Mouse (Mus musculus) lung, postnatal 4 days (tissue): ENCODE data around the gene Ccdc6.

ENCODE experiments used
- DNase-seq, 2 experiments: peaks; one replicate each; pipeline ENCODE4 v3.0.0; 2021

Gene Ccdc6

DNA sequence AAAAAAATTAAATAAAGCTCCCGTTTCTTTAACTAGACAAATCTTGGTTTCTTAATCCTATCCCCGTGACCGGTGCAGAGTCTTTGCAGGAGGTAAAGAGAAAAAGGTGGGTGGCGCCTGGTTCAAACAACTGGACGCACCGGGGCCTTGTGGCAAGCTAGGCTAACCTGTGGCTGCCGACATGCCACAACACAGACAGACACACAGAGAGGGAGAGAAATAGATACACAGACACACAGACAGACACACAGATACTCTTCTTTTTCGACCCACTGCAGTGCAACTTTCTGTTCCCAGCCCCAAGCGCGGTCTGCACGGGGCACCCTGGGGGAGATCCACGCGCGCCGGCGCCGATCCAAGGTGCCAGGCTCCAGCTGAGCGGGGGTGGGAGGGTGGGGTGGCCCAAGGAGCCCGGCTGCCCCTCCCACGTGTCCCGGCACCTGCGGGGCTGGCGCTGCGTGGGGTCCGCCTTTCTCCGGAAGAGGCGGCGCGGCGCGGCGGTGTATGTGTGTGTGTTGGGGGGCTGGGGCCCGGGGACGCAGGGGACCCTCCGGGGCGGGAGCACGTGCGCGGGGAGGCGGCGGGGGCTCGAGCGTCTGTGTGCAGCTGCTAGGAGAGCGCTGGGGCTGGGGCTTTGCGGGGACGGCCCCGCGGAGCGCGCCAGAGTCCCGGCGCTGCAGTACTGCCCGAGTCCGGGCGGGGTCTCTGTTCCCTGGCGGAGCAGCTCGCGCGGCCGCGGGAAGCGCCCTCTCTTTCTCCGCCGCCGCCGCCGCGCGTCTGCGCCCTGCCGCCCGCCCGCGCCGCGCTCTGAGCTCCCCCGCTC is at the start of gene Ccdc6:
Gene Ccdc6, plus strand, starts transcription at position 756 of the 823 bp plus-strand sequence.
- peak; percentile 91 to 92 for DNase-seq

GRCm38 (mm10) chr10:70049771-70050170 is 47.1 kb upstream of the Ccdc6 start:
- DNase-seq = no peak

GRCm38 (mm10) chr10:70055291-70055690 is 41.6 kb upstream of the Ccdc6 start:
- no peak for DNase-seq

- DNase-seq = peak; percentile 60 to 74
Measured at GRCm38 (mm10) chr10:70057064-70057463, 39.9 kb upstream of the Ccdc6 start.

- DNase-seq = peak; percentile 24 to 39
Measured at GRCm38 (mm10) chr10:70060021-70060688, 36.8 kb upstream of the Ccdc6 start.

DNA sequence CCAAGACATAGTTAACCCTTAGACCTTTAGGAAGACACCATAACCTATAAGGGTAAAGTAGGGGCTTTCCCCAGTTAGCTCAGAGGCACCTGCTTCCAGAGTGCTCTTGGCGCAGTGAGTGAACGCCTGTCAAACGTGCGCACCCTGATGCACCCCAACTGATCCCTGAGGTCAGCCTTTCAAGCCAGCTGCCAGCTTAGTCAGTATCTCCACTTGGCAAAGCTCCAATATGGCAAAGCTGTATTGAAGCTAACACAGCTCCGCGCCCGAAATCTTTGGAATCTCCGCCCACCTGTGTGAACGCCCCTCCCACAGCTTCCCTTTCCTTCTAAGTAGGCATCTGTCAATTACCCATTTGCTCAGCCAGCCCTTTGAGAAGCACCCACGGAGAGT is 36.2 kb upstream of the Ccdc6 start:
- DNase-seq = no peak

DNA sequence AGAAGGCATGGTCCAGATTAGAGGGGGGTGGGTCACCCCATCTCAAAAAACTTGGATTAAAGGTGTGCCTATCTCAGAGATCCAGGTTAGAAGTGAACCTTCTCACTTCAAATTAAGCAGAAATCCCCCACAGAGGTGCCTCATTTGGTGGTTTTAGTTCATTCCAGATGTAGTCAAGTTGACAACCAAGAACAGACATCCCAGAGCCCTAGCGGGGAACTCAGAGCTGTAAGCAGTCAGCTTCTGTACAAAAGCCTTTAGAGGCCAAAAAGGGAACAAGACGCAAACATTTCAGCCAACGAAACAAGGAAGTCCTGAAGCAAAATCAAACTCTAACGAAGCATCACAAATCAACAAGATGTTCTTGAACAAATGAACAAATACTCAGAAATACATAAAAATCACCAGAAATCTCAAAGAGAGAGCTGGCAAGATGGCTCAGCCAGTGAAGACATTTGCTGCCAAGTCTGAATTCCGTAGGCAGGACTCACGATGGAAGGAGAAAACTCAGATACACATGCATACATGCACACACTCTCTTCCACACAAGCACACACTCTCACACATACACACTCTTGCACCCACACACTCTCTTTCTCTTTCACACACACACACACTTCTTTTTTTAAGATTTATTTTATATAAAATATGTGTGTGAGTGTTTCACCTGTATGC is 32.9 kb upstream of the Ccdc6 start:
- no peak for DNase-seq

GRCm38 (mm10) chr10:70065191-70065590 is 31.7 kb upstream of the Ccdc6 start:
- no peak for DNase-seq

GRCm38 (mm10) chr10:70066497-70067168 is 30.3 kb upstream of the Ccdc6 start:
- DNase-seq = no peak

GRCm38 (mm10) chr10:70067169-70068115 is 29.5 kb upstream of the Ccdc6 start:
- DNase-seq = no peak

DNA sequence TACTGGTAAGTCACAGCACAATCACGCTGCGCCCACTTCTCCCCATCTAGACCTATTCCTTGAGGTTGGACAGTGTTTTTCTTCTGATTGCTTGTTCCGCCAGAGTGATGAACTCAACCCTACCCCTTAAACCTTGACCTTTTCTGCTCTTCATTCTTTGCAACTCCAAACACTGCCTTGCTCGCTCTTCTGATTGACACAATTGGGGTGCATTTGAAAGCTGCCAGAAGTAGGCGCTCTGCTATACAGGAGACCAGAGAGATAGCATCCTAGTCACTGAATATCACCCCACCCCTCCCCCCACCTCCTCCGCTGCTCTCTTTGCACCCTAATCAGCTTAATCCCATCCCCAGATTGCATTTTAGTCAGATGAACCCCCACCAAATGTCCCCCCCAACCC is 27.6 kb upstream of the Ccdc6 start:
- no peak for DNase-seq

DNA sequence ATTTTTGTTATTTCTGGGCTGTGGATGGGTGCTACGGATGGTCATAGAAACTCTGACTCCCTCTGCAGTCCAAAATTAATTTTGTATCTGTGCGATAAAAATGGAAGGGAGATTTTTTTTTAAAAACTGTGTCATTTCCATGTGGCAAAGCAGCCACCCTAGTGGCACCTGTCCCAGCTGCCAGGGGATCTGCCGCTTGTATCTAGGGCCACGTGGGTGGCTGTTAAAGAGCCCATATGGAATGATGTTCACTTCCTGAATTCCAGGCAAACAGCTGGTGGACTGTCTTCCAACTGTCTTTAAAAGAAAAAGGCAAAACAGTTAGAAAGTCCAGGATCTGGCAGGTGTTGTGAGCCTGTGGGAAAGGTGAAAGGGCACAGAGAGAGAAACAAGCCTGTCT is 25.6 kb upstream of the Ccdc6 start:
- no peak for DNase-seq

DNA sequence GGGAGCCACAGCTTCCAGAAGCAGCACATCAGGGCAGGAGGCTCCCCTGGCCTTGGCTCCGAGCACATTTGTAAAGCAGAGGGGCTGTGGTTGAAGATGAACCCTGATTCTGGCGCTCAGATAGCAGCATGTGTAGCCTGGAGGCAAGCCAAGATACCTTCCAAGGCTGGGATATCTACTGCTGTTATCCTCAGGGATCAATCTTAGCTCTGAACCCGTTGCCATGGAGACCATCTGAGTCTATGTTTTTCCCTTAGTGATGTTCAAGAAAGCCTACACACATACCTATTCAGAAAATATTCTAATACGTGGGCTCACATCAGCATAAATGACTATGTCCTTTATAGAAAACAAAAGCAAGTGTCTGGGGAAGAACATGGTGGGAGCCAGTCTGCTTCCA is 19.5 kb upstream of the Ccdc6 start:
- DNase-seq = no peak

DNA sequence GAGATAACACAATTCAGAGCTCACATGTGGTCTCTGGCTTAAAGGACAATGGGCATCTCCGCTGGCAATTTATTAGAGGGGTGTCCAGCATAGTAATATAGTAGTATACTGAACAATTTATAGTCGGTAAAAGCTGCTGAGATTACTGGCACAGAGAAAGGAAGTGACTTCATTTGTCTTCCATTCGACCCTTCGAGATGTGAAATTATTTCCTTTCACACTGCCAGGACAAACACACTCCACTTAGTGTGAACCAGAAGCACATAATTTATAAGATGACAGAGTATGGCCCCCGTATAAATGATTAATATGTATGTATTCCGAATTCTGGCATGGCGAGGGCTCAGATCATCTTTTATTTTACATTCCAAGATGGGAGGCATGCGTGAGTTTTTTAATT is 16.0 kb upstream of the Ccdc6 start:
- DNase-seq = no peak

DNA sequence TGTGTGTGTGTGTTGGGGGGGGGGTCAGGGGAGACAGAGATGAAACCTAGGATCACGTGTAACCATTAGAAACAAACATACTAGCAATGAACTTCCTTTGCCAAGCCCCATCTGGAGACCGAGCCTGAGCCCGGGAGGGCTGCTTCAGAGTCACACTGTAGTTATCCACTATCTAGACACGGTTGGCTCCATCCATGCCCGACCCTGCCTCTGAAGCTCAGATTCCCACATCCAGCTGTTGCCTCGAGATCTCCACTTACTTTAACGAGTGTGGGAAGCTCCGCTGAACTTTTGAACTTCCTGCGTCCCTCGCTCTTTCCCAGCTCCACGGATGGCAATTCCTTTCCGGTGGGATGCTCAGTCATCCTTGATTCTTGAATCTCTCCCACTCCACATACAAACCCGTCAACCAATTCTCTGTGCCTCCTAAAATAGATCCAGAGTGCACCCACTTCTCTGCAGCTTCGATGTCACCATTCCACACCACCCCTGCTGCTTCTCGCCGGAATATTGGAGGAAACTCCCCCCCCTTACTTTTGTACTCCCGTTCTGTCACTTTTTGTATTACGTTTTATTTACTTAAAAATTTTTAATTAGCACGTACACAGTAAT is 15.3 kb upstream of the Ccdc6 start:
- DNase-seq = peak; percentile 23 to 60

DNA sequence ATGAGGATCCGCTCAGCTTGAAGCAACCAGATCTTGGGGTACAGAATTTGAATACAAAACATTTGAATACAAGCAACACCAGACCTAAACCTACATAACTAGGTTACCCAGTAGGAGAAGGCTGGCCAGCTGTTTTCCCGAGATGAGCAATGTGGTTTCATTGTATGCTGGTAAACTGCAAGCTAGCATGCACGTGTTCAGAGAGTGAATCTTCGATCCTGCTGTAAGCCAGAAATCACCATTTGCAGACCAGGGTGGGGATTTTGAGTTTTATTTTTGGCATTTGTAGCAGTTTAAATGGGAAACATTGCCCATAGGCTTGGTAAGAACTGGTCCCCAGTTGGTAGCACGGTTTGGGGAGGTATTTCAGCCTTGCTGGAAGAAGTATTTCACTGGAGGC is 13.7 kb upstream of the Ccdc6 start:
- DNase-seq = no peak

DNA sequence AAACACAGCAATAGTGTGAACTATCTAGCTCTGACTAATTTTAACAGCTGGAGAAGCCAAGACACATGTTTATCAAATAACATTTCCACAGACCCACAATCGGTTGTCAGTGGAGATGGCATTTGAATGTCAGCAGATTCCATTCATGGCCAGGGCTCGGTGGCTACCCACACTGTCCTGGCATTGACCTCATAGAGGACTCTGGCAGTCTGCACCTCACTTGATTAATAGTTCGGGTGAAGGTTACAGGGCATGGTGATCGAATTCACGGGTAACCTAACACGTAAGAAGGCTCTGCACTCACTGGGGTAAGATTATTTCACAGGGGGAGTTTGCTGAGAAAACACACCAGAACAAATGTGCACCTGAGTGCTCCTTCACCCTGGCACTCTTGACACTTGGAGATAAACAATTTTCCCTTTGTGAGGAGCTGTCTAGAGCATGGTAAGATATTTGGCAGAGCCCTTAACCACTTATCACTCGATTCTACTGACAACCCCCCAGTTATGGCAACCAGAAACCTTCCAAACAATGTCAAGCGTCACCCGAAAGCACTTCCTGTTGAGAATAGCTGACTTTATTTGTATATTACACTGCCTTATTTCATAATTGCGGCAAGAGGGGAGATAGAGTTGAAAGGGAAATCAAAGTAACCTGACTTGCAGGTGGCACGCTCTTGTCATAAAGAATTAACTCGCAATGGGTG is 11.5 kb upstream of the Ccdc6 start:
- DNase-seq = no peak

- no peak for DNase-seq
Measured at GRCm38 (mm10) chr10:70088788-70089187, 8.1 kb upstream of the Ccdc6 start.

GRCm38 (mm10) chr10:70091876-70092462 is 5.0 kb upstream of the Ccdc6 start:
- no peak for DNase-seq

DNA sequence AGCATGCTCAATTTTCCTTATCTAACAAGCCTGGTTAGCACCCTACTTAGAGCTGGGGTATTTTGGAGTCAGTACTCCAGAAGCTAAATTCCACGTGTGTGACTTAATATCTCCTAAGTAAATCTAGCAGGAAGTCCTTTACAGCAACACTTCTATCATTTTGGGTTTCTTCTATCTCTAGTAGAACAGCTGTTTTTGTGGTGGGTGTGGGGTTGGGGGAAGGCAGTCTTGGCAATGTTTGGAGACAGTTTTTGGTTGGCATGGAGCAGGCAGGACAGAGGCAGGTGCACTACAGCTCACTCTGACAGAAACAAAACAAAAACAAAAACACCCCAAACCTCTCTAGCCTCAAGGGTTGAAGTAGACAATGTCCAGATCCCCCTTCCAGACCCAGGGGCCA is 3.1 kb upstream of the Ccdc6 start:
- no peak for DNase-seq
